Mouse (Mus musculus) intestine, postnatal 0 days (tissue): ENCODE data around the gene Stac3. TPM values are rescaled to one million over a fixed set of nuclear protein-coding genes. Genes with fewer than 3 reads are reported as not detected.
A peak's percentile ranks its signal among the peaks of the same experiment; 100 is the strongest.

Experiments
- ATAC-seq: fragments of 200-750 bp; cut with Nextera tagmentation; 2 replicates; pipeline ENCODE4 v1.8.0; 2017; ENCODE audit warnings: mild to moderate bottlenecking, moderate TSS enrichment, moderate library complexity
- H3K27ac ChIP-seq: fragments of 300-500 bp; sonication (generic); 2 replicates; pipeline ENCODE4 v1.5.1; 2014; ENCODE audit warnings: mild to moderate bottlenecking, low read depth, low read length, moderate library complexity
- H3K27me3 ChIP-seq: fragments of 300-500 bp; sonication (generic); replicated peaks from 2 replicates; pipeline ENCODE4 v1.6.1; 2014; ENCODE audit warnings: low read length, mixed read lengths; ENCODE audit not compliant: control insufficient read depth, insufficient read depth
- H3K36me3 ChIP-seq: fragments of 300-500 bp; sonication (generic); 2 replicates; pipeline ENCODE4 v1.6.1; 2014; ENCODE audit warnings: mild to moderate bottlenecking, moderate library complexity; ENCODE audit not compliant: control insufficient read depth, insufficient read depth
- H3K4me1 ChIP-seq: fragments of 300-500 bp; sonication (generic); replicated peaks from 2 replicates; pipeline ENCODE4 v1.6.1; 2014; ENCODE audit warnings: antibody characterized with exemption, low read length, mixed read lengths; ENCODE audit not compliant: control insufficient read depth, insufficient read depth
- H3K4me2 ChIP-seq: fragments of 300-500 bp; sonication (generic); replicated peaks from 2 replicates; pipeline ENCODE4 v1.6.1; 2014; ENCODE audit warnings: low read depth, mild to moderate bottlenecking, moderate library complexity
- H3K4me3 ChIP-seq: fragments of 300-500 bp; sonication (generic); 2 replicates; pipeline ENCODE4 v1.5.1; 2014; ENCODE audit warnings: low read depth, low read length
- H3K9ac ChIP-seq: fragments of 300-500 bp; sonication (generic); 2 replicates; pipeline ENCODE4 v1.6.1; 2014; ENCODE audit warnings: mild to moderate bottlenecking, low read depth, low read length
- H3K9me3 ChIP-seq: fragments of 300-500 bp; sonication (generic); 2 replicates; pipeline ENCODE4 v1.6.1; 2016; ENCODE audit warnings: mixed run types; ENCODE audit not compliant: control insufficient read depth
- CTCF ChIP-seq: sonication (generic); IDR thresholded peaks from 2 replicates; pipeline ENCODE4 v1.5.1; 2016; ENCODE audit warnings: low read depth, mild to moderate bottlenecking, control low read depth, antibody characterized with exemption, moderate library complexity
- WGBS: fragments of 180-500 bp; shearing (Covaris S2); extraction: QIAGEN DNeasy Blood & Tissue Kit; methylation state at CpG from one replicate; pipeline ENCODE4 v1.1.7; 2014; 5-methylcytosine and 5-hydroxymethylcytosine counted together
- polyA plus RNA-seq: library from polyadenylated mRNA; unstranded; fragments of >200 nt; fragmentation: Nextera tagmentation; extraction: Ambion mirVana; gene quantifications from 2 replicates; pipeline ENCODE4 v1.2.1, GENCODE M21; 2015

The Stac3 gene
- polyA plus RNA-seq, 1 experiment from 2014 or later = 0.17 TPM

DNA sequence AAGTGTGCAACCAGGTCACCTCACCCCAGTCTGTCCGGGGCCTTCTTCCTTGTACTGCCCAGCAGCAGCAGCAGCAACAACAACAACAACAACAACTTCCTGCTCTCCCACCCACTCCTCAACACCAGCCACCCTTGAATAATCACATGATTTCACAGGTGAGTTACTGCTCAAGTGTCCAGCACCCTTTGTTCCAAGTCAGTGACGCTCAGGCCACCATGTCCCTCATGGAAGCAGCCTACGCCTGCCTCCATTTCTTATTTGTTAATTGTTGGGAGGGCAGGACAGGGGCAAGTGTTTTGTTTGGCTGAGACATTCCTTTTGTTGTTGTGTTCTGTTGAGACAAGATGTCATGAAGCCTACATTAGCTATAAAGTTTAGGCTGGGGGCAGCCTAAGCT is 24.9 kb upstream of the Stac3 start:
- no peak overlapping the region for H3K9ac ChIP-seq
- H3K27ac ChIP-seq = no peak overlapping the region
- no peaks in the 10 kb centered on the region for H3K9me3 ChIP-seq
- H3K4me1 ChIP-seq = no peaks in the 10 kb centered on the region
- peaks cover 46% of the 10 kb centered on the region for H3K36me3 ChIP-seq
- no peak for TF ChIP-seq CTCF
- no peak overlapping the region for H3K4me3 ChIP-seq
- H3K27me3 ChIP-seq = no peaks in the 10 kb centered on the region
- WGBS = 79% methylated on average over 3 of the region's 3 CpGs
- H3K4me2 ChIP-seq = no peak overlapping the region
- no peak for ATAC-seq

- H3K27ac ChIP-seq = no peak overlapping the region
- no peak for ATAC-seq
- H3K27me3 ChIP-seq = no peaks in the 10 kb centered on the region
- H3K4me3 ChIP-seq = no peak overlapping the region
- H3K4me1 ChIP-seq = no peaks in the 10 kb centered on the region
- no peak for TF ChIP-seq CTCF
- peaks cover 49% of the 10 kb centered on the region for H3K36me3 ChIP-seq
- no peaks in the 10 kb centered on the region for H3K9me3 ChIP-seq
- no peak overlapping the region for H3K4me2 ChIP-seq
- WGBS = 86% methylated on average over 7 of the region's 7 CpGs
- no peak overlapping the region for H3K9ac ChIP-seq
These were observed 24.2 kb upstream of the Stac3 start for GRCm38 (mm10) chr10:127477301-127477700.

- Histone ChIP-seq H3K4me3 (no peak overlapping the region), H3K27ac (no peak overlapping the region), H3K9ac (no peak overlapping the region), H3K27me3 (no peaks in the 10 kb centered on the region), H3K9me3 (no peaks in the 10 kb centered on the region), H3K36me3 (peaks cover 44% of the 10 kb centered on the region; the same call in 1 of the 2 replicates), H3K4me2 (no peak overlapping the region), H3K4me1 (no peaks in the 10 kb centered on the region)
- 97% methylated on average over 4 of the region's 4 CpGs for WGBS
- ATAC-seq = no peak
- peak; percentile 70 for TF ChIP-seq CTCF
These were observed 22.4 kb upstream of the Stac3 start for GRCm38 (mm10) chr10:127479131-127479530.

DNA sequence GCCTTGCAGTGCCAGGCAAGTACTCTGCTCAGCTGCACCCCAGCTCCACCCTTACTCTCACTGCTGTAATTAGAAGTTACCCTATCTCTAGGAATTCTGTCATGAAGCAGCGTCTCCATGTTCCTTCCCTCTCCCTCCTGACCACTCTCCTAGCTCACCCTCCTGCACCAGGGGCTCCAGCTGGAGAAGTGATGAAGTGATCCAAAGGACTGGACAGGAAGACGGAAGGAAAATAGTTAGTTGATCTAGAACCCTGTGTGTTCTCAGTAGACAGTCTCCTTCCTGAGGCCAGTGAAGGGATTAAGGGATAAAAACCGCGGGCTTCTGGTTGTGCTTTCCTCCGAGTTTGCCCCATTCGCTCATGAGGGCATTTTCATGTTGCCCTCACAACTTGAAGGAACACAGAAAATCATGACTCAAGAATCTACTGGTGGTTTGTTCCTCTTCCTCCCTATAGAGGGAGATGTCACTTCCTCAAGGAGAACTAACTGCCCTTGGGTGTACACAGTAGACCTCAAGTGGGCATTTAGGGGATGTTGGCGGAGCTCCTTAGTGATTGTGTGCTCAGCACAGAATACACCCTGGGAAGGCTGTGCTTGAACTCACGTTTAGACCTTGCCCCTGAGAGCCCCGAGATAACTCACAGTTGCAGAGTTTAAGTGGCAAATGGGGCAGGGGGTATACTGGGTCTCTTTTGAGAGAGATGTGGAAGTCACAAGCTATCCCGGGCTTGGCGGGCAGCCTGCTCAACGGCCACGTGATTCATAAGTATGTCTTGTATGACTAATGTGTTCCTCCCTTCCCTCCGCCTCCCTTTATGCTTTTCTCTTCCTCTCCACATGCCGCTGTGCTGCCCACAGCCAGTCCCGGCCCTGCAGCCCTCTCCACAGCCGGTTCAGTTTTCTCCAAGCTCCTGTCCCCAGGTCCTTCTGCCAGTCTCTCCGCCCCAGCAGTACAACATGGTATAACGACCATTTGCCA is 20.4 kb upstream of the Stac3 start:
- Histone ChIP-seq H3K27me3 (no peaks in the 10 kb centered on the region), H3K27ac (no peak overlapping the region), H3K9me3 (no peaks in the 10 kb centered on the region), H3K4me2 (no peak overlapping the region), H3K36me3 (peaks cover 49% of the 10 kb centered on the region), H3K9ac (no peak overlapping the region), H3K4me1 (no peaks in the 10 kb centered on the region), H3K4me3 (no peak overlapping the region)
- TF ChIP-seq CTCF = no peak
- ATAC-seq = no peak
- 81% methylated on average over 19 of the region's 19 CpGs for WGBS

- Histone ChIP-seq H3K27ac (no peak overlapping the region), H3K4me1 (no peaks in the 10 kb centered on the region), H3K4me2 (no peak overlapping the region), H3K27me3 (no peaks in the 10 kb centered on the region), H3K9ac (no peak overlapping the region), H3K9me3 (no peaks in the 10 kb centered on the region), H3K36me3 (peaks cover 70% of the 10 kb centered on the region), H3K4me3 (no peak overlapping the region)
- TF ChIP-seq CTCF = no peak
- no peak for ATAC-seq
- WGBS = 93% methylated on average over 10 of the region's 10 CpGs
These were observed 16.3 kb upstream of the Stac3 start for GRCm38 (mm10) chr10:127485235-127485634.

DNA sequence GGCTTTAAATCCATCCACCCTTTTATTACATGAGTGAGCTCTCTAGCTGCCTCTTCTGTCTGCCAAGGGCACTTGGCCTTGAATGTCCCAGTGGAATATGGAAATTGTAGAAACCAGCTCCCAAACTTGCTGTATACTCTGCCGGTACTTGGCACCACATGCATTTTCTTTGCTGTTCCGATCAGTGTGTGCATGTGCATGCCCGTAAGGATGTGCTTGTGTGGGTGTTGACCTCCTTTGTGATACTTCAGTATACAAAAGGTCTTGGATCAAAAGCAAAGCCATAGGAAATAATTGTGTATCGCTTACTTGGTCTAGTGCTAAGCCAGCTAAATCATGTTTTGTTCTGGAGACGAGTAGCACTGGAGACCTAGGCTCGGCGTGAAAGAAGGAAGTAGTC is 12.6 kb upstream of the Stac3 start:
- ATAC-seq = no peak
- H3K4me2 ChIP-seq = no peak overlapping the region
- no peak overlapping the region for H3K9ac ChIP-seq
- WGBS = 90% methylated on average over 7 of the region's 7 CpGs
- H3K36me3 ChIP-seq = peaks cover 87% of the 10 kb centered on the region
- no peaks in the 10 kb centered on the region for H3K9me3 ChIP-seq
- H3K4me1 ChIP-seq = no peaks in the 10 kb centered on the region
- no peak overlapping the region for H3K27ac ChIP-seq
- H3K4me3 ChIP-seq = no peak overlapping the region
- TF ChIP-seq CTCF = no peak
- H3K27me3 ChIP-seq = no peaks in the 10 kb centered on the region
